Mouse (Mus musculus) megakaryocyte, adult 5-6 weeks (primary cell): ENCODE data around the gene Ebf3. TPM values are rescaled to one million over a fixed set of nuclear protein-coding genes. Genes with fewer than 3 reads are reported as not detected.

Experiments used
- ATAC-seq: 2 replicates; pipeline ENCODE4 v1.8.0; 2016; ENCODE audit warnings: mild to moderate bottlenecking, inconsistent platforms; ENCODE audit not compliant: poor library complexity, severe bottlenecking
- total RNA-seq, 2 experiments: library from RNA; stranded (forward) in 1 of 2; stranded (reverse) in 1 of 2; fragments of 153-499, 151-499 nt in 1 of 2; fragments of 221-1000, 200-1000 nt in 1 of 2; gene quantifications; 2 replicates each; pipeline versions ENCODE4 v1.2.3 to v1.2.4; 2015 to 2017

The Ebf3 gene
- total RNA-seq, 2 experiments from 2014 or later = 0.47 to 0.62 TPM

- ATAC-seq = no peak
Measured at GRCm38 (mm10) chr7:137312166-137312932, 1.9 kb downstream of the Ebf3 start.

DNA sequence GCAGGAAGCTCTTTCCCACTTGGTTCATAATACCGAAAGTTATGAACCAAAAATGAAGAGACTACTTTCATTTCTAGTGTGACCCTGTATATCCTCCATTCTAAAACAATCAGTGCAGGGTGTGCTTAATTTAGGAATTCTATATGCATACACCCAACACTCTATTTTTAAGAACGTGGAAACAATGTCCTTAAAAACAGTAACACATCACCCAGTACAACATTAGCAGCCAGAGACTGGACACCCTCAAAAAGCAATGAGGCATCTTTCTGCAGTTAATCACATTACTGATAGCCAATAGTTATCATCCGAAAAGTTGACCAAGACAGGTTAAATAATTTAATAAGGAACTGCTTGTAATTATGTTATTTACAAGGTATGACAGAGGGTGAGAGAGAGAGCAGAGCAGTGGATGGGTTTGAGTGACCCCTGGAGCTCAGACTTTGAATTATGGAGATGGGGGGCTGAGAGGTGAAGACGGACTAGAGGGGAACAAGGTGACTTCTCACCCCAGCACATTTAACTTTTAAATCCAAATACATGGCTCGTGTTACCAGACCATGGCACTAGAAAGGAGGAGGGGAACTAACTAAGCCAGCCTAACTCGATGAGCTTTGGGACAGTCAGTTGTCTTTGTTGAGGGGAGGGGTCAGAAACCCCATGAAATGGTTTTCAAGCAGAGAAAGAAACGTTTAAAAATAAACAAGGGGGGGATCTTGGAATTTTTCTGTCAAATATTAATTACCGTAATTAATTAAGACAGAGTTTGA lies 2.7 kb downstream of the Ebf3 start:
- no peak for ATAC-seq

GRCm38 (mm10) chr7:137310876-137311275 lies 3.4 kb downstream of the Ebf3 start:
- no peak; the same call in 1 of the 2 replicates for ATAC-seq

DNA sequence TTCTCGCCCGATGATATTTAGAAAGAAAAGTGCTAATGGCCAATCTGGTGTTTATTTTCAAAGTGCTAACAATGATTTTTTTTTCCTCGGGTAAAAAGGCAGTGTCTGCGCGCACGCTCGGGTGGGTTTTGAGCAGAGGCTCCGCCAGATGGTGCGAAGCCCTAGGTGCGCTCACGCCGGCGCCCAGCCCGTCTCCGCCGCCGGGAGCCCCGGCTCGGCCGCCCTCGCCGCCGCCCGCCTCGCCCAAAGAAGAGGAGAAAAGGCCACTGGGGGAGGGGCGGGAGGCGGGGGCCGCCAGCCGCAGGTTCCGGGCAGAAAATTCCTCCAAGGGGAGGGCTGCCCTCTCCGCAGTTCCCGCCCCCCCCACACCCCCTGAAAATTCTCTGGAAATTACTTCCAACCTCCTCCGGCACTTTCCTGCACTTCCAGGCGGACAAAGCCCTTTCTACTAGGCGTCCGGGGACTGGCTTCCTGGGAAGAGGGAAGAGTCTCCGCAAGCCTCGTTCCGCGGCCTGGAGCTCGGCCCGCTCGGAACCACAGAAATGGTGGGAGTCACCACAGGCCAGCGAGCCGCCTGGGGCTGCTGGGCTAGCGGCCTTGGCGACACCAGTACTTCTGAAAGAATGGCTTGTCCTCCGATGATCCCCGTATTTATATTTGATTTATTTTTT lies 4.0 kb downstream of the Ebf3 start:
- no peak for ATAC-seq

GRCm38 (mm10) chr7:137309071-137310066 lies 4.9 kb downstream of the Ebf3 start:
- ATAC-seq = no peak

GRCm38 (mm10) chr7:137308061-137309060 lies 5.9 kb downstream of the Ebf3 start:
- ATAC-seq = no peak

GRCm38 (mm10) chr7:137307131-137307530 lies 7.1 kb downstream of the Ebf3 start:
- no peak for ATAC-seq

GRCm38 (mm10) chr7:137306127-137306526 lies 8.1 kb downstream of the Ebf3 start:
- ATAC-seq = no peak

DNA sequence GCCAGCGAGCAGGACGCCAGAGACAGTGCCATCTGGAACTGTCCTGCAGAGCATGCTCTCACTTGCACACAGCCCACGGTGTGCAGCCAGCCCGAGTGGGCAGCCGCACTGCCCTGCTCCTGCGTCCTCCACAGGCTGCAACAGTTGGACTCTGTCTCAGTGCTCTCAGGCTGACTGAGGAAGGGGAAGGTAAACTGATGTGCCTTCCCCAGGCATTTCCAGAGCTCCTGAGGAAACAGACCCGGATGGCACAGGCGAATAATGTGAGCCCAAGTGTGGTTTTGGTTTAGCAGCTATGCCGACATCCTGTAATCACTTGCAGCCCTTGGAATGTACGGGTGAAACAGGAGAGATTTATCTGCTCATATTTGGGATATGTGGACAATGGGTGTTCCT lies 10.5 kb downstream of the Ebf3 start:
- no peak for ATAC-seq

DNA sequence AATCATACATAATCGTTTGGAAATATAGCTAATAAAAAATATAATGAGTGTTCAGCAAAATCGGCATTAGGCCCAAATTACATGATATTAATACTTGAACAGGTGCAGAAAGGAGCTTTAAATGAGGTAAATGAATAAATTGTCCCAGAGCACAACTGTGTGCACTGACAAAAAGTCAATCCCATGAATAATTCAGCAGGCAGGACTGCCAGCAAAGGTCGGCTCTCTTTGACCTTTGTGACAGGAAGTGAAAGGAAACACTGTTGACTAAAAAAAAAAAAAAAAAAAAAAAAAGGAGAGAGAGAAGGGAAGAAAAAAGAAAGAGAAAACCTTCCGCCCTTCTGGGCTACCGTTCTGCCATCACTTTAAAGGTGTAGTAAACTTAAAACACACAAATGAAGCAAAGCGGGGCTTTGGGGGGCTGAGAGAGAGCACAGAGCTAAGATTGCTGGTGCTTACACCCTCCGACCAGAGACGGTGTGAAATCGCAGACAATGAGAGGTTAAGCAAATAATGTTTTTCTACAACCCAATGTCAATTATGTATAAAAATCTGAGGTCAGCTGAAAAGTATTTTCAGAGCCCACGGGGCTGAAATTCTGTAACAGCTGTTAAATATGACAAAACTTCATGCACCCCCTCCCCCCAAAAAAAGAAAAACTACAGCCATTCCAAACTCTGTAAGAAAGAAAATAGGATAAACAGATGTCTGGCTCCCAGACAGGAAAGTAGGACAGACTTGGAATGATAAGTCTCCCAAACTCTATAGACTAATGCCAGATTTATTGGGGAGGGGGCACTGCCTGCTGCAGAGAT lies 11.1 kb downstream of the Ebf3 start:
- ATAC-seq = no peak

DNA sequence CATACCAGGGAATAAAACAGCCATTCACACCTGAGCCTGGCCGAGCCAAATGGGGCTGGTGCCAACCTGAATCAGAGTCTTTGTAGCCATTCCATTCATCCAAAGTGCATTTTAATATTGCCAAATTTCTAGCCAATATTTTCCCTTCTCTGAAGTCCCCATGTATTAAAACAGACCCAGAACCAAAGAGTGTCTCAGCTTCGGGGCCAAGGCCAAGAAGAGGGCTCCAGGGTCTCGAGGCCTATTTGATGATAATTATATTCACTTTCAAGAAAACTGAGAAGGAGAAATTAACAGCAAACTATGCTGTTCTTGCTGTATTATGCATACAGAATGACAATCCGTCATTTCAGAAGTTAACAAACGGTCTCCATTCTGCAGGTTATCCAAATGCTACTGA lies 12.1 kb downstream of the Ebf3 start:
- ATAC-seq = no peak

- no peak for ATAC-seq
Measured at GRCm38 (mm10) chr7:137301329-137301751, 12.9 kb downstream of the Ebf3 start.

DNA sequence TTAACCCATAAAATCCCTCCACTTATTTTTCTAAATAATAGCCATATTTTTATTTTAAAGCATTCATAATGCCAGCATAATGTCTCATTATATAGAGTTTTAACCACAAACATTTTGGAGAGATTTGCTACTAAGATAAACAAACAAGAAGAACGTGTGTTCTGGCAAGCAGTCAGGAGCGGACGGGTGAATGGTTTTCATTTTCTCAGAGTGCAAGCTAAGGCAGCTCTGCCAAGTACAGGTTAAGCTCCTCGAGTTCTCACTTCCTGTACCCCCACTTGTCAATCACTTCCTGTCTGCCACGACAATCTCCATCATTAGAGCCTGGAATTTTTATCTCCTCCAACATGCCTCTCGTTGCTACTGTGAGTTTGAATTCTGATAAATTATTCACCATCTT lies 13.4 kb downstream of the Ebf3 start:
- ATAC-seq = no peak

- ATAC-seq = no peak
Measured at GRCm38 (mm10) chr7:137300169-137300568, 14.1 kb downstream of the Ebf3 start.

- no peak for ATAC-seq
Measured at GRCm38 (mm10) chr7:137297594-137298381, 16.5 kb downstream of the Ebf3 start.

DNA sequence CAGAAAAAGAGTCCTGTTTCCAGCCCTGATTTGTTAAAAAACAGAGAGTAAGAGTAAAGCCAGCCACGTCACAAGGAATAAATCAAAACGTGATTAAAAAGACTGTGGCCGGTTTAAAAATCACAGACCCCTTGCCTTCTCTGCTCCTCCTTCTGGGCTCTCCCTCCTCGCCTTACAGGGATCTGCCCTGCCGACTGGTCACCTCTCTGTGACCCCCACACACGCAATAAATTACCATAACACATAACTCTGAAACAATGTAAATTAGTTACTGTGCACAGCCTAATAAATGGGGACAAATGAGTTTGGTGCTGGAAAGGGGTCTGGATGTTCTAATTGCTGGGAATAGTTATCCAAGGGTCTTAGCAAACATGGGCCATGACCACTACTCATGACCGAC lies 17.1 kb downstream of the Ebf3 start:
- ATAC-seq = no peak

- no peak for ATAC-seq
Measured at GRCm38 (mm10) chr7:137295612-137296011, 18.6 kb downstream of the Ebf3 start.

GRCm38 (mm10) chr7:137294446-137294845 lies 19.8 kb downstream of the Ebf3 start:
- ATAC-seq = no peak
